Mouse (Mus musculus): ENCODE data around the gene Gm7075.

DNA sequence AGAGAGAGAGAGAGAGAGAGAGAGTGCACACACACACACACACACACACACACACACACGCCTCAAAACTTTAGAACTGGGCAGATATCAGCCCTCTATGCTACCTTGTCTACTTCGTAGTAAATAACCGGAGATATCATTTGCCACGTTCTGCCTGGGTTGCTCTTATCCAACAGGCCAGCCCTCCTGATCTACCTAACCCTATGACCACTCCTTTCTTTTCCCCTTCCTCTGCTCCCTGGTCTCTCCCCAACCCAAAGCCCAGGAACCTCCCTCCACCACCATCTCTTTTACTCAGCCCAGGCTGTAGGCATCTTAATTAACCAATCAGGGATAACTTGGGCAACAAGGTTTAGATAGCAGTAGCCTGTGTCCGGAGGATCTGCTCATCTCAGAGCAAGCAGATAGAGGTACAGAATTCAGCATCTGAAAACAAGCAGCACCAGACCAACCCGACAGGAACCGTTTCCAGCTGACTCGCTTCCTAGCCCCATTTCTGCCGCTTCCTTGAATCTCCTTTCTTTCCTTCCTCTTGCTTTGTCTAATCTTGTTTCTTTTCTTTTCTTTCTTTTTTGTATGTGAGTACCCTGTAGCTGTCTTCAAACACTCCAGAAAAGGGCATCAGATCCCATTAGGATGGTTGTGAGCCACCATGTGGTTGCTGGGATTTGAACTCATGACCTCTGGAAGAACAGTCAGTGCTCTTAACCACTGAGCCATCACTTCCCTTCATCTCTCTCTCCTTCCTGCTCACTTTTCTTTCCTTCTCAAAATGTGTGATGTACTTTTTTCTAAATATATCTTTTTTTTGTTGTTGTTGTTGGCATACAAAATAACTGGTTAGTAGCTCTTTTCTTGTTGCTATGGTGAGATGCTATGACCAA is 2.2 kb upstream of the Gm7075 start:
- TF ChIP-seq CTCF (IDR thresholded peaks at IDR 0.05; ENCODE audit: insufficient read depth, low read depth, low read length) (no peak), POLR2A (IDR thresholded peaks at IDR 0.05; ENCODE audit: insufficient read depth, low read depth, low read length) (no peak)

Data from olfactory bulb, adult 2 months (tissue).